Mouse (Mus musculus) embryonic facial prominence, embryonic 10.5 days (tissue): ENCODE measurements around the gene Olfr648. TPM values are rescaled to one million over a fixed set of nuclear protein-coding genes. Genes with fewer than 3 reads are reported as not detected.

Experiments
- DNase-seq: peaks from one replicate; pipeline ENCODE4 v3.0.0-alpha.2; 2017; ENCODE audit warnings: low spot score
- H3K27ac ChIP-seq: fragments of 300-500 bp; sonication (generic); replicated peaks from 2 replicates; pipeline ENCODE4 v1.5.1; 2016; ENCODE audit warnings: mild to moderate bottlenecking
- H3K27me3 ChIP-seq: fragments of 300-500 bp; sonication (generic); replicated peaks from 2 replicates; pipeline ENCODE4 v1.6.1; 2016; ENCODE audit warnings: low read depth, mild to moderate bottlenecking; ENCODE audit not compliant: poor library complexity, severe bottlenecking
- H3K36me3 ChIP-seq: fragments of 300-500 bp; sonication (generic); replicated peaks from 2 replicates; pipeline ENCODE4 v1.6.1; 2016; ENCODE audit warnings: mild to moderate bottlenecking, moderate library complexity
- H3K4me1 ChIP-seq: fragments of 300-500 bp; sonication (generic); 2 replicates; pipeline ENCODE4 v1.6.1; 2016
- H3K4me3 ChIP-seq: fragments of 300-500 bp; sonication (generic); 2 replicates; pipeline ENCODE4 v1.5.1; 2016; ENCODE audit warnings: mild to moderate bottlenecking, moderate library complexity
- H3K9me3 ChIP-seq: fragments of 300-500 bp; sonication (generic); 2 replicates; pipeline ENCODE4 v1.6.1; 2016; ENCODE audit warnings: mild to moderate bottlenecking
- WGBS: fragments of 180-500 bp; shearing (Covaris S2); methylation state at CpG from one replicate; pipeline ENCODE4 v1.1.7; 2016; 5-methylcytosine and 5-hydroxymethylcytosine counted together
- polyA plus RNA-seq: library from polyadenylated mRNA; unstranded; fragments of >200 nt; fragmentation: Nextera tagmentation; extraction: Ambion mirVana; gene quantifications from 2 replicates; pipeline ENCODE4 v1.2.1, GENCODE M21; 2016

Olfr648 gene
- polyA plus RNA-seq, 1 experiment from 2014 or later = 0.36 TPM

- WGBS = 83% methylated on average over 6 of the region's 6 CpGs
- Histone ChIP-seq H3K36me3 (no peaks in the 10 kb centered on the region), H3K4me3 (no peak overlapping the region), H3K4me1 (no peaks in the 10 kb centered on the region), H3K27ac (no peak overlapping the region), H3K27me3 (no peaks in the 10 kb centered on the region), H3K9me3 (no peaks in the 10 kb centered on the region)
- no peak for DNase-seq
These were observed 13.5 kb downstream of the Olfr648 start for GRCm38 (mm10) chr7:104169634-104170204.

- H3K36me3 ChIP-seq = no peaks in the 10 kb centered on the region
- H3K4me3 ChIP-seq = no peak overlapping the region
- no peaks in the 10 kb centered on the region for H3K27me3 ChIP-seq
- no peak for DNase-seq
- H3K9me3 ChIP-seq = no peaks in the 10 kb centered on the region
- H3K27ac ChIP-seq = no peak overlapping the region
- 84% methylated on average over 6 of the region's 6 CpGs for WGBS
- H3K4me1 ChIP-seq = no peaks in the 10 kb centered on the region
These were observed 16.1 kb downstream of the Olfr648 start for GRCm38 (mm10) chr7:104167105-104167504.

- 82% methylated on average over 2 of the region's 2 CpGs for WGBS
- H3K36me3 ChIP-seq = no peaks in the 10 kb centered on the region
- H3K9me3 ChIP-seq = no peaks in the 10 kb centered on the region
- no peak within 1 kb of the TSS for H3K4me3 ChIP-seq
- no peak within 1 kb of the TSS for H3K27ac ChIP-seq
- DNase-seq = no peak
- H3K27me3 ChIP-seq = no peaks in the 10 kb centered on the region
- H3K4me1 ChIP-seq = no peaks in the 10 kb centered on the region
These were observed 32.7 kb downstream of the Olfr648 start, which contains the start of gene Ubqlnl for GRCm38 (mm10) chr7:104150456-104150855. Gene Ubqlnl, minus strand, starts transcription at chr7:104150556.

GRCm38 (mm10) chr7:104143179-104143578 is 40.0 kb downstream of the Olfr648 start, which contains the start of gene Ubqln3:
Gene Ubqln3, minus strand, starts transcription at chr7:104143279.
- no peaks in the 10 kb centered on the region for H3K4me1 ChIP-seq
- no peaks in the 10 kb centered on the region for H3K27me3 ChIP-seq
- 79% methylated on average over 3 of the region's 3 CpGs for WGBS
- DNase-seq = no peak
- no peak within 1 kb of the TSS for H3K4me3 ChIP-seq
- no peak within 1 kb of the TSS for H3K27ac ChIP-seq
- no peaks in the 10 kb centered on the region for H3K9me3 ChIP-seq
- no peaks in the 10 kb centered on the region for H3K36me3 ChIP-seq

- Histone ChIP-seq H3K27me3 (no peaks in the 10 kb centered on the region), H3K27ac (no peak within 1 kb of the TSS), H3K4me3 (no peak within 1 kb of the TSS), H3K9me3 (no peaks in the 10 kb centered on the region), H3K4me1 (no peaks in the 10 kb centered on the region), H3K36me3 (no peaks in the 10 kb centered on the region)
- no peak for DNase-seq
- 87% methylated on average over 5 of the region's 5 CpGs for WGBS
These were observed 45.9 kb downstream of the Olfr648 start, which contains the start of gene Olfr643 for GRCm38 (mm10) chr7:104137305-104137704. Gene Olfr643, minus strand, starts transcription at chr7:104137405.

- Histone ChIP-seq H3K27ac (no peak within 1 kb of the TSS), H3K4me1 (no peaks in the 10 kb centered on the region), H3K36me3 (no peaks in the 10 kb centered on the region), H3K27me3 (no peaks in the 10 kb centered on the region), H3K9me3 (0 out of 2 replicates have a peak, but pooled peaks cover 10% of the 10 kb centered on the region), H3K4me3 (no peak within 1 kb of the TSS)
- 90% methylated on average over 5 of the region's 5 CpGs for WGBS
- DNase-seq = no peak
These were observed 53.5 kb downstream of the Olfr648 start, which contains the start of gene Ubqln5 for GRCm38 (mm10) chr7:104129726-104130125. Gene Ubqln5, minus strand, starts transcription at chr7:104129826.

Other genes starting within 250 kb of the Olfr648 start
- not detected in 2 replicates for gene Olfr632, start 249.0 kb downstream of the Olfr648 start, polyA plus RNA-seq
- 0.05 TPM in 1 of 2 replicates, not detected in the other for gene Olfr633, start 239.0 kb downstream of the Olfr648 start, polyA plus RNA-seq
- gene Olfr635, start 212.2 kb downstream of the Olfr648 start, polyA plus RNA-seq = 0.02 TPM in 1 of 2 replicates, not detected in the other
- gene Olfr638, start 184.6 kb downstream of the Olfr648 start, polyA plus RNA-seq = not detected in 2 replicates
- 0.02 TPM in 1 of 2 replicates, not detected in the other for gene Olfr639, start 166.1 kb downstream of the Olfr648 start, polyA plus RNA-seq
- gene Olfr640, start 157.8 kb downstream of the Olfr648 start, polyA plus RNA-seq = not detected in 2 replicates
- not detected in 2 replicates for gene Olfr641, start 147.9 kb downstream of the Olfr648 start, polyA plus RNA-seq
- not detected in 2 replicates for gene Olfr642, start 130.7 kb downstream of the Olfr648 start, polyA plus RNA-seq
- gene 4930516K23Rik, start 121.9 kb downstream of the Olfr648 start, polyA plus RNA-seq = not detected in 2 replicates
- gene Olfr644, start 111.5 kb downstream of the Olfr648 start, polyA plus RNA-seq = not detected in 2 replicates
- not detected in 2 replicates for gene Olfr645, start 97.9 kb downstream of the Olfr648 start, polyA plus RNA-seq
- gene Olfr646, start 78.5 kb downstream of the Olfr648 start, polyA plus RNA-seq = not detected in 2 replicates
- not detected in 2 replicates for gene Ubqln5, start 53.6 kb downstream of the Olfr648 start, polyA plus RNA-seq
- not detected in 2 replicates for gene Olfr643, start 46.0 kb downstream of the Olfr648 start, polyA plus RNA-seq
- gene Ubqln3, start 40.1 kb downstream of the Olfr648 start, polyA plus RNA-seq = not detected in 2 replicates
- gene Ubqlnl, start 32.8 kb downstream of the Olfr648 start, polyA plus RNA-seq = not detected in 2 replicates
- gene Olfm5, start 18.6 kb downstream of the Olfr648 start, polyA plus RNA-seq = not detected in 2 replicates
- not detected in 2 replicates for gene Olfr649, start 12.6 kb upstream of the Olfr648 start, polyA plus RNA-seq
- gene Trim6, start 35.4 kb upstream of the Olfr648 start, polyA plus RNA-seq = 6.1 and 7.6 TPM in 2 replicates
- gene Trim34a, start 61.1 kb upstream of the Olfr648 start, polyA plus RNA-seq = 0.54 and 0.69 TPM in 2 replicates
- 0.16 TPM in 1 of 2 replicates, not detected in the other for gene Trim5, start 104.7 kb upstream of the Olfr648 start, polyA plus RNA-seq
- gene Trim12a, start 132.1 kb upstream of the Olfr648 start, polyA plus RNA-seq = 1.5 and 1.7 TPM in 2 replicates
- gene Trim34b, start 146.1 kb upstream of the Olfr648 start, polyA plus RNA-seq = not detected in 2 replicates
- gene Trim12c, start 170.0 kb upstream of the Olfr648 start, polyA plus RNA-seq = 0.54 and 0.92 TPM in 2 replicates
- not detected in 2 replicates for gene Trim30b, start 186.5 kb upstream of the Olfr648 start, polyA plus RNA-seq
- gene Trim30c, start 217.4 kb upstream of the Olfr648 start, polyA plus RNA-seq = 0.22 TPM in 1 of 2 replicates, not detected in the other